Mouse (Mus musculus) CH12.LX (cell line): ENCODE data around the gene Kdm2b. TPM values are rescaled to one million over a fixed set of nuclear protein-coding genes. Genes with fewer than 3 reads are reported as not detected.

Experiments used
- DNase-seq: peaks from one replicate; pipeline ENCODE4 v3.0.0-alpha.2; 2013; ENCODE audit errors: extremely low read depth
- H3K27ac ChIP-seq: 2 replicates; pipeline ENCODE4 v1.5.1; 2012; ENCODE audit warnings: low read depth, mild to moderate bottlenecking, control low read depth, moderate library complexity; ENCODE audit not compliant: insufficient read depth
- H3K27me3 ChIP-seq: replicated peaks from 2 replicates; pipeline ENCODE3; 2012; ENCODE audit warnings: inconsistent platforms
- H3K36me3 ChIP-seq, 2 experiments: replicated peaks in 1 of 2; 2 replicates each; pipeline versions ENCODE3 to v1.6.1; 2012; ENCODE audit warnings: inconsistent platforms in 1 of 2, low read length in 1 of 2, mild to moderate bottlenecking in 1 of 2, mixed read lengths in 1 of 2, moderate library complexity in 1 of 2; ENCODE audit not compliant: control insufficient read depth in 1 of 2, insufficient read depth in 1 of 2
- H3K4me1 ChIP-seq, 2 experiments: 2 replicates each; pipeline ENCODE4 v1.6.1; 2012; ENCODE audit warnings: inconsistent platforms in 1 of 2, moderate library complexity in 1 of 2; ENCODE audit not compliant: insufficient read depth in 2 of 2, control insufficient read depth in 1 of 2
- H3K4me2 ChIP-seq: 2 replicates; pipeline ENCODE4 v1.6.1; 2012; ENCODE audit warnings: low read depth, mild to moderate bottlenecking, control low read depth; ENCODE audit not compliant: poor library complexity, insufficient read depth, severe bottlenecking
- H3K4me3 ChIP-seq, 3 experiments: fragments of 150-350 bp in 1 of 3; sonication (generic) in 1 of 3; replicated peaks in 1 of 3; 2 replicates each; pipeline versions ENCODE3 to v1.5.1; 2011 to 2012; ENCODE audit warnings: low read depth in 2 of 3, low read length in 2 of 3, mild to moderate bottlenecking in 2 of 3, moderate library complexity in 2 of 3, control low read depth in 1 of 3, improper control_type of control experiment in 1 of 3, inconsistent platforms in 1 of 3, mixed read lengths in 1 of 3; ENCODE audit not compliant: poor library complexity in 1 of 3
- H3K79me2 ChIP-seq: replicated peaks from 2 replicates; pipeline ENCODE4 v1.6.1; 2012; ENCODE audit warnings: mild to moderate bottlenecking, moderate library complexity; ENCODE audit not compliant: control insufficient read depth, poor library complexity, insufficient read depth, severe bottlenecking; ENCODE audit errors: extremely low read depth
- H3K9ac ChIP-seq: 2 replicates; pipeline ENCODE4 v1.6.1; 2012; ENCODE audit warnings: low read depth, mild to moderate bottlenecking, control low read depth, moderate library complexity; ENCODE audit not compliant: insufficient read depth
- H3K9me3 ChIP-seq: replicated peaks from 2 replicates; pipeline ENCODE3; 2012; ENCODE audit warnings: low read length, inconsistent platforms, mixed read lengths
- CTCF ChIP-seq, 2 experiments: IDR thresholded peaks in 1 of 2; conservative IDR thresholded peaks in 1 of 2; 2 replicates each; pipeline ENCODE4 v1.5.1; 2011 to 2012; ENCODE audit warnings: low read depth in 2 of 2, low read length in 2 of 2, improper control_type of control experiment in 1 of 2, inconsistent platforms in 1 of 2, mild to moderate bottlenecking in 1 of 2, moderate library complexity in 1 of 2
- E2F4 ChIP-seq: IDR thresholded peaks from 2 replicates; pipeline ENCODE4 v1.6.1; 2011; ENCODE audit warnings: low read depth, low read length, improper control_type of control experiment; ENCODE audit not compliant: insufficient replicate concordance
- ETS1 ChIP-seq: conservative IDR thresholded peaks from 2 replicates; pipeline ENCODE4 v1.6.1; 2012; ENCODE audit warnings: low read depth, mild to moderate bottlenecking, inconsistent platforms, low read length, improper control_type of control experiment, moderate library complexity
- GABPA ChIP-seq: IDR thresholded peaks from 2 replicates; pipeline ENCODE4 v1.6.1; 2012; ENCODE audit warnings: low read depth, low read length, improper control_type of control experiment, inconsistent platforms; ENCODE audit not compliant: insufficient replicate concordance
- HCFC1 ChIP-seq: IDR thresholded peaks from 2 replicates; pipeline ENCODE4 v1.6.1; 2012; ENCODE audit warnings: low read depth, mild to moderate bottlenecking, inconsistent platforms, low read length, improper control_type of control experiment
- IRF4 ChIP-seq: IDR thresholded peaks from 2 replicates; pipeline ENCODE4 v1.6.1; 2014; ENCODE audit warnings: low read depth, mild to moderate bottlenecking, inconsistent platforms, low read length, improper control_type of control experiment
- JUN ChIP-seq: IDR thresholded peaks from 2 replicates; pipeline ENCODE4 v1.6.1; 2011; ENCODE audit warnings: low read depth, mild to moderate bottlenecking, low read length, improper control_type of control experiment, moderate library complexity; ENCODE audit not compliant: insufficient read depth
- JUND ChIP-seq: conservative IDR thresholded peaks from 2 replicates; pipeline ENCODE4 v1.6.1; 2011; ENCODE audit warnings: low read depth, low read length, improper control_type of control experiment
- MAFK ChIP-seq: IDR thresholded peaks from 2 replicates; pipeline ENCODE4 v1.6.1; 2011; ENCODE audit warnings: low read length, improper control_type of control experiment; ENCODE audit not compliant: insufficient replicate concordance
- MAZ ChIP-seq: IDR thresholded peaks from 2 replicates; pipeline ENCODE4 v1.6.1; 2012; ENCODE audit warnings: low read depth, mild to moderate bottlenecking, inconsistent platforms, low read length, improper control_type of control experiment, moderate library complexity
- MEF2A ChIP-seq: IDR thresholded peaks from 2 replicates; pipeline ENCODE4 v1.6.1; 2014; ENCODE audit warnings: low read depth, mild to moderate bottlenecking, inconsistent platforms, low read length, improper control_type of control experiment, borderline replicate concordance
- MXI1 ChIP-seq: IDR thresholded peaks from 2 replicates; pipeline ENCODE4 v1.6.1; 2011; ENCODE audit warnings: mild to moderate bottlenecking, low read depth, low read length, improper control_type of control experiment
- POLR2A ChIP-seq: IDR thresholded peaks from 2 replicates; pipeline ENCODE4 v1.6.1; 2011; ENCODE audit warnings: low read depth, mild to moderate bottlenecking, improper control_type of control experiment, low read length
- POLR2AphosphoS2 ChIP-seq: IDR thresholded peaks from 2 replicates; pipeline ENCODE4 v1.6.1; 2011; ENCODE audit warnings: low read depth, low read length, improper control_type of control experiment
- RCOR1 ChIP-seq: conservative IDR thresholded peaks from 2 replicates; pipeline ENCODE4 v1.6.1; 2012; ENCODE audit warnings: low read depth, mild to moderate bottlenecking, inconsistent platforms, low read length, improper control_type of control experiment
- TBP ChIP-seq: conservative IDR thresholded peaks from 2 replicates; pipeline ENCODE4 v1.6.1; 2011; ENCODE audit warnings: low read depth, low read length, improper control_type of control experiment
- TCF12 ChIP-seq: IDR thresholded peaks from 2 replicates; pipeline ENCODE4 v1.6.1; 2014; ENCODE audit warnings: low read depth, mild to moderate bottlenecking, inconsistent platforms, low read length, improper control_type of control experiment
- UBTF ChIP-seq: IDR thresholded peaks from 2 replicates; pipeline ENCODE4 v1.6.1; 2012; ENCODE audit warnings: low read depth, mild to moderate bottlenecking, inconsistent platforms, low read length, improper control_type of control experiment, moderate library complexity
- USF1 ChIP-seq: IDR thresholded peaks from 2 replicates; pipeline ENCODE4 v1.6.1; 2014; ENCODE audit warnings: low read depth, mild to moderate bottlenecking, inconsistent platforms, low read length, improper control_type of control experiment
- USF2 ChIP-seq: conservative IDR thresholded peaks from 2 replicates; pipeline ENCODE4 v1.6.1; 2011; ENCODE audit warnings: low read depth, low read length, improper control_type of control experiment
- ZKSCAN1 ChIP-seq: IDR thresholded peaks from 2 replicates; pipeline ENCODE4 v1.6.1; 2012; ENCODE audit warnings: low read depth, inconsistent platforms, low read length, improper control_type of control experiment, borderline replicate concordance
- ZMIZ1 ChIP-seq: IDR thresholded peaks from 2 replicates; pipeline ENCODE4 v1.6.1; 2012; ENCODE audit warnings: low read depth, mild to moderate bottlenecking, inconsistent platforms, low read length, improper control_type of control experiment
- dilution Hi-C: fragments of 300-500 bp; cut with MboI; formaldehyde crosslinking; loops from 2 replicates; pipeline ENCODE4 v1.14.3; 2020; ENCODE audit warnings: low sequenced_read_pairs; ENCODE audit not compliant: extremely low pct_unique_long_range_greater_than_20kb, extremely low pct_ligation_motif_present
- in situ Hi-C: fragments of 300-500 bp; cut with MboI; formaldehyde crosslinking; loops from 3 replicates; pipeline ENCODE4 v1.14.3; 2019; ENCODE audit warnings: low sequenced_read_pairs, low pct_ligation_motif_present, low pct_unique_long_range_greater_than_20kb, mixed read lengths
- polyA plus RNA-seq: library from polyadenylated mRNA; unstranded; fragments of >175 nt; gene quantifications from 2 replicates; pipeline ENCODE4 v1.2.1, GENCODE M21; 2012; ENCODE audit warnings: low read depth; ENCODE audit not compliant: insufficient read length
- total RNA-seq, 2 experiments: library from RNA; depleted of rRNA; stranded (reverse); fragments of 300-350 nt in 1 of 2; fragments of >200 nt in 1 of 2; gene quantifications; 2 replicates each; pipeline ENCODE4 v1.2.3; 2012 to 2014

The Kdm2b gene
- total and polyA plus RNA-seq, 3 experiments: 69.3 to 138 (median 80.1) TPM

DNA sequence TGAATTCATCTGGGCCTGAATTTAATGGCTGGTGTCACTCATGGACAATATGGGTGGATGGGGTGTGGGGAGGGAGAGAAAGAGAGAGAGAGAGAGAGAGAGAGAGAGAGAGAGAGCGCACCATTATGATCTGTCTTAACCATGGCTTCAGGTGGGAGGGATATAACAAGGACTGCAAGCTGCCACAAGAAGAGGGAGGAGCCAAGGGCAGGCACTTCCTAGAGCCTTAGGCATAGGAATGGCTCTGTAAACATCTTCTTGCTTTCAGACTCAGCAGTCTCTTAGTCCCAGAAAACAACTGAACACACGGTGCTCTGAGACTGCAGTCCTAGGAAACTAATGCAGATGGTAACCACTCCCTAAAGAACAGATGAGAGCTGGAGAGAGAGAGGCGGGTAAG is 61.3 kb downstream of the Kdm2b start:
- H3K27me3 ChIP-seq: no peaks in the 10 kb centered on the region
- no peak overlapping the region for H3K9ac ChIP-seq
- H3K4me3 ChIP-seq: no peak overlapping the region
- H3K4me1 ChIP-seq: peaks cover 0 to 13% of the 10 kb centered on the region in 2 experiments; a peak in 2 of 4 replicates
- TF ChIP-seq USF2 (no peak), MEF2A (no peak), ZMIZ1 (no peak), TCF12 (no peak), RCOR1 (no peak), TBP (no peak), MAFK (no peak), HCFC1 (no peak), ZKSCAN1 (no peak), UBTF (no peak), POLR2A (no peak)
- TF ChIP-seq, all 38 proteins: peak for 0
- Histone ChIP-seq H3K27ac (no peak overlapping the region), H3K36me3 (peaks cover 22 to 91% of the 10 kb centered on the region in 2 experiments), H3K4me2 (no peak overlapping the region), H3K9me3 (no peaks in the 10 kb centered on the region), H3K79me2 (no peaks in the 10 kb centered on the region)
- no peak for DNase-seq
- in situ Hi-C loops: no loop called here
- dilution Hi-C loops: no loop called here

DNA sequence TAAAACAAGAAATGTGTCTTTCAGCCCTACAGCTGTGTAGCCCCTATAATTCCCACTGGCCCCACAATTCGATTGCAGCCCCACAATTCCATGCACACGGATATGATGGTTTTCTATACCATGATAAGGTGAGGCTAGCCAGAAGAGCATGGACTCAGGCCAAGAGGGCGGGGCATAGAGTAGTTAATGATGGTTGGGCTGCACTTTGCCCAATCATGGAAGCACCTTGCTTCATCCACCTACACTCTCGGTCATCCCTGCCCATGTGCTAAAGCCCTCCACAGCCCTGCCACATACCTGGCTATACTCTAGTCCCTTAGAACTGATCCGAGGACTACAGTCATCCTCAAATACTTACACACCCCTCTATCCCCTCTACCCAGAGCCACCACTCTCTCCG is 61.9 kb downstream of the Kdm2b start:
- H3K27ac ChIP-seq: no peak overlapping the region
- in situ Hi-C loops: no loop called here
- DNase-seq: no peak

More for the DNA sequence above, 61.9 kb downstream of the Kdm2b start:
- TF ChIP-seq E2F4: no peak
- TF ChIP-seq MXI1: no peak
- no peak for TF ChIP-seq USF1
- no peak for TF ChIP-seq MAFK
- TF ChIP-seq USF2: no peak
- TF ChIP-seq IRF4: no peak
- no peak for TF ChIP-seq JUND
- no peak for TF ChIP-seq HCFC1
- TF ChIP-seq CTCF (conservative IDR thresholded peaks at IDR 0.05 in 1 of 2, IDR thresholded peaks at IDR 0.05 in 1 of 2; ENCODE audit: low read depth in 2 of 2, low read length in 2 of 2): no peak
- TF ChIP-seq MAZ: no peak
- TF ChIP-seq ETS1: no peak
- no peak for TF ChIP-seq POLR2A
- no peak for TF ChIP-seq JUN
- TF ChIP-seq GABPA: no peak
- no peak for TF ChIP-seq POLR2AphosphoS2
- TF ChIP-seq, all 38 proteins: peak for 0
- dilution Hi-C loops: no loop called here
- H3K27me3 ChIP-seq: no peaks in the 10 kb centered on the region
- H3K9me3 ChIP-seq: no peaks in the 10 kb centered on the region
- no peak overlapping the region for H3K9ac ChIP-seq
- no peak overlapping the region for H3K4me2 ChIP-seq
- peaks cover 18 to 90% of the 10 kb centered on the region in 2 experiments for H3K36me3 ChIP-seq
- 0 out of 2 replicates have a peak, but pooled peaks cover 2% of the 10 kb centered on the region for H3K79me2 ChIP-seq
- no peak overlapping the region for H3K4me3 ChIP-seq
- peaks cover 0 to 13% of the 10 kb centered on the region in 2 experiments; a peak in 2 of 4 replicates for H3K4me1 ChIP-seq
